Mouse (Mus musculus) stomach, adult 2 months (tissue): ENCODE measurements around the gene 6030498E09Rik. TPM values are rescaled to one million over a fixed set of nuclear protein-coding genes. Genes with fewer than 3 reads are reported as not detected.

Source experiments
- polyA plus RNA-seq: library from polyadenylated mRNA; depleted of rRNA; stranded (reverse); fragments of >200 nt; gene quantifications from 2 replicates; pipeline ENCODE4 v1.2.3, GENCODE M21; 2012; rRNA removed

The 6030498E09Rik gene
- not detected in 2 replicates for polyA plus RNA-seq

DNA sequence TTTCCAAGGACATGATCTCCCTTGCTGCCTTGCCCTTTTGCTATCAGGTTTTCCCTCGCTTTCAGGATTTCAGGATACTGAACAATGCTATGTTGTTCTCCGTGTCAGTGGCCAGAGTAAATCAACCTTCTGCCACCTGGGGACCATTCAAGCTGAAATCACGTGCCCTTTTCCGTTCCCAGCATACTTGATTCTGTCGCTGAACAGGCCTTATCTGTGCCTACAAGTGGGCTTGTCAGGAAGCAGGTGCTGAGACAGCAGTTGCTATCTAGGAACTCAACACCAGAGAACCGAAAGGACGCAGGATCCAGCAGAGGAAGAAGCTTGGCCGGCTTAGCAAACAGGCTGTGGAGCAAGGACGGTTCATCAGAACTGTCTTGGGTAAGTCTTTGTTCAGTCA lies at the start of gene 6030498E09Rik:
6030498E09Rik (plus strand) TSS at position 194 of the 400 bp plus-strand sequence.

Other genes starting within 250 kb of the 6030498E09Rik start
- 0.72 and 0.89 TPM in 2 replicates for gene Cul4b, start 196.5 kb upstream of the 6030498E09Rik start, polyA plus RNA-seq
- 0.56 and 2.2 TPM in 2 replicates for gene Mcts1, start 172.1 kb upstream of the 6030498E09Rik start, polyA plus RNA-seq
- gene C1galt1c1, start 137.6 kb upstream of the 6030498E09Rik start, polyA plus RNA-seq, result 0.57 and 0.90 TPM in 2 replicates